Mouse (Mus musculus): Measurements from ENCODE around the gene Cbwd1.
A peak's percentile ranks its signal among the peaks of the same experiment; 100 is the strongest.

Gene Cbwd1

GRCm38 (mm10) chr19:24961172-24961962, at the start of gene Cbwd1:
Gene Cbwd1 (minus strand): TSS chr19:24961610.
- DNase-seq = peak; percentile 99

GRCm38 (mm10) chr19:25008509-25008908, 47.1 kb upstream of the Cbwd1 start:
- no peak for DNase-seq

- DNase-seq = no peak
These were observed 45.3 kb upstream of the Cbwd1 start for GRCm38 (mm10) chr19:25006686-25007085.

- DNase-seq = no peak
These were observed 42.4 kb upstream of the Cbwd1 start for GRCm38 (mm10) chr19:25003810-25004209.

- DNase-seq = peak in 1 of 2 experiments; percentile 38
These were observed 41.4 kb upstream of the Cbwd1 start for GRCm38 (mm10) chr19:25002828-25003227.

GRCm38 (mm10) chr19:25002032-25002431, 40.6 kb upstream of the Cbwd1 start:
- DNase-seq = no peak

- peak; percentile 51 to 57 for DNase-seq
These were observed 38.7 kb upstream of the Cbwd1 start for GRCm38 (mm10) chr19:25000153-25000552.

- peak; percentile 82 to 90 for DNase-seq
These were observed 37.9 kb upstream of the Cbwd1 start, which contains the start of gene Dock8 for GRCm38 (mm10) chr19:24999201-24999886. Gene Dock8 (plus strand): TSS chr19:24999534.

GRCm38 (mm10) chr19:24998561-24998960, 37.2 kb upstream of the Cbwd1 start:
- no peak for DNase-seq

GRCm38 (mm10) chr19:24996815-24997704, 35.6 kb upstream of the Cbwd1 start:
- DNase-seq = peak in 1 of 2 experiments; percentile 27

- no peak for DNase-seq
These were observed 33.5 kb upstream of the Cbwd1 start for GRCm38 (mm10) chr19:24994900-24995299.

GRCm38 (mm10) chr19:24993526-24993925, 32.1 kb upstream of the Cbwd1 start:
- peak; percentile 56 to 68 for DNase-seq

GRCm38 (mm10) chr19:24990138-24990822, 28.9 kb upstream of the Cbwd1 start:
- no peak for DNase-seq

GRCm38 (mm10) chr19:24988831-24989230, 27.4 kb upstream of the Cbwd1 start:
- DNase-seq = peak; percentile 38 to 53

GRCm38 (mm10) chr19:24987355-24987754, 25.9 kb upstream of the Cbwd1 start:
- DNase-seq = no peak

GRCm38 (mm10) chr19:24985045-24985444, 23.6 kb upstream of the Cbwd1 start:
- DNase-seq = no peak

- no peak for DNase-seq
These were observed 22.6 kb upstream of the Cbwd1 start for GRCm38 (mm10) chr19:24983857-24984498.

- no peak for DNase-seq
These were observed 21.6 kb upstream of the Cbwd1 start for GRCm38 (mm10) chr19:24983050-24983449.

- peak; percentile 65 to 78 for DNase-seq
These were observed 19.9 kb upstream of the Cbwd1 start for GRCm38 (mm10) chr19:24981294-24981693.

GRCm38 (mm10) chr19:24978852-24979842, 17.7 kb upstream of the Cbwd1 start:
- DNase-seq = peak; percentile 36 to 87

All from kidney, postnatal 36 days (tissue).